Mouse (Mus musculus) heart, embryonic 14.5 days (tissue): ENCODE measurements around the gene Arl6ip4. TPM values are rescaled to one million over a fixed set of nuclear protein-coding genes. Genes with fewer than 3 reads are reported as not detected.

Experiments
- ATAC-seq: fragments of 200-750 bp; cut with Nextera tagmentation; 2 replicates; pipeline ENCODE4 v1.8.0; 2017; ENCODE audit warnings: low read depth, moderate TSS enrichment; ENCODE audit not compliant: insufficient number of reproducible peaks, insufficient read depth, low FRiP score
- H3K27ac ChIP-seq, 2 experiments: fragments of 200-500 bp in 1 of 2; fragments of 300-500 bp in 1 of 2; sonication (generic) in 1 of 2; replicated peaks in 1 of 2; 2 replicates each; pipeline ENCODE4 v1.5.1; 2012 to 2014; ENCODE audit warnings: low read depth in 2 of 2, low read length in 2 of 2, control low read depth in 1 of 2, mild to moderate bottlenecking in 1 of 2, mixed read lengths in 1 of 2; ENCODE audit not compliant: control insufficient read depth in 1 of 2, insufficient read depth in 1 of 2
- H3K27me3 ChIP-seq: fragments of 300-500 bp; sonication (generic); 2 replicates; pipeline ENCODE4 v1.6.1; 2014; ENCODE audit warnings: mild to moderate bottlenecking, low read length, control low read depth; ENCODE audit not compliant: control insufficient read depth, insufficient read depth
- H3K36me3 ChIP-seq: fragments of 300-500 bp; sonication (generic); 2 replicates; pipeline ENCODE4 v1.6.1; 2014; ENCODE audit warnings: mild to moderate bottlenecking, control low read depth, low read length, mixed read lengths; ENCODE audit not compliant: control insufficient read depth, insufficient read depth
- H3K4me1 ChIP-seq, 2 experiments: fragments of 200-500 bp in 1 of 2; fragments of 300-500 bp in 1 of 2; sonication (generic) in 1 of 2; 2 replicates each; pipeline ENCODE4 v1.6.1; 2012 to 2014; ENCODE audit warnings: low read length in 2 of 2, control low read depth in 1 of 2, mixed read lengths in 1 of 2; ENCODE audit not compliant: control insufficient read depth in 2 of 2, insufficient read depth in 2 of 2
- H3K4me2 ChIP-seq: fragments of 300-500 bp; sonication (generic); 2 replicates; pipeline ENCODE4 v1.6.1; 2014; ENCODE audit warnings: mild to moderate bottlenecking, low read length
- H3K4me3 ChIP-seq, 2 experiments: fragments of 200-500 bp in 1 of 2; fragments of 300-500 bp in 1 of 2; sonication (generic) in 1 of 2; 2 replicates each; pipeline ENCODE4 v1.5.1; 2012 to 2014; ENCODE audit warnings: low read length in 2 of 2, mild to moderate bottlenecking in 2 of 2, control low read depth in 1 of 2, low read depth in 1 of 2, moderate library complexity in 1 of 2; ENCODE audit not compliant: control insufficient read depth in 1 of 2, insufficient read depth in 1 of 2
- H3K9ac ChIP-seq: fragments of 300-500 bp; sonication (generic); 2 replicates; pipeline ENCODE4 v1.6.1; 2014; ENCODE audit warnings: mild to moderate bottlenecking, low read length
- H3K9me3 ChIP-seq: fragments of 300-500 bp; sonication (generic); 2 replicates; pipeline ENCODE4 v1.6.1; 2016; ENCODE audit warnings: low read length, control low read depth; ENCODE audit not compliant: control insufficient read depth
- WGBS: fragments of 180-500 bp; shearing (Covaris S2); extraction: QIAGEN DNeasy Blood & Tissue Kit; methylation state at CpG from one replicate; pipeline ENCODE4 v1.1.7; 2014; 5-methylcytosine and 5-hydroxymethylcytosine counted together
- polyA plus RNA-seq: library from polyadenylated mRNA; unstranded; fragments of >200 nt; fragmentation: Nextera tagmentation; extraction: Ambion mirVana; gene quantifications from 2 replicates; pipeline ENCODE4 v1.2.1, GENCODE M21; 2014

Arl6ip4 gene
- polyA plus RNA-seq, 1 experiment from 2014 or later, result 66.2 TPM

GRCm38 (mm10) chr5:124125093-124125492 is 9.2 kb downstream of the Arl6ip4 start:
- no peaks in the 10 kb centered on the region for H3K4me1 ChIP-seq
- WGBS, result 81% methylated on average over 11 of the region's 11 CpGs
- peaks cover 98% of the 10 kb centered on the region for H3K36me3 ChIP-seq
- no peaks in the 10 kb centered on the region for H3K9me3 ChIP-seq
- no peak overlapping the region for H3K4me2 ChIP-seq
- H3K27me3 ChIP-seq, result no peaks in the 10 kb centered on the region
- ATAC-seq, result no peak
- H3K9ac ChIP-seq, result no peak overlapping the region
- H3K4me3 ChIP-seq, result no peak overlapping the region
- no peak overlapping the region for H3K27ac ChIP-seq

GRCm38 (mm10) chr5:124134261-124134660 is 18.4 kb downstream of the Arl6ip4 start:
- no peak overlapping the region for H3K27ac ChIP-seq
- no peaks in the 10 kb centered on the region for H3K9me3 ChIP-seq
- no peak overlapping the region for H3K9ac ChIP-seq
- no peak for ATAC-seq
- H3K4me3 ChIP-seq, result no peak overlapping the region
- H3K36me3 ChIP-seq, result peaks cover 94% of the 10 kb centered on the region
- no peaks in the 10 kb centered on the region for H3K27me3 ChIP-seq
- H3K4me1 ChIP-seq, result no peaks in the 10 kb centered on the region
- H3K4me2 ChIP-seq, result no peak overlapping the region
- WGBS, result 88% methylated on average over 5 of the region's 5 CpGs

- Histone ChIP-seq H3K27ac (no peak overlapping the region), H3K4me3 (no peak overlapping the region), H3K4me1 (no peaks in the 10 kb centered on the region), H3K9ac (no peak overlapping the region), H3K4me2 (no peak overlapping the region), H3K36me3 (peaks cover 85% of the 10 kb centered on the region), H3K27me3 (no peaks in the 10 kb centered on the region), H3K9me3 (no peaks in the 10 kb centered on the region)
- WGBS, result 58% methylated on average over 7 of the region's 7 CpGs
- no peak for ATAC-seq
These were observed 22.2 kb downstream of the Arl6ip4 start for GRCm38 (mm10) chr5:124138066-124138465.

GRCm38 (mm10) chr5:124149028-124149427 is 33.1 kb downstream of the Arl6ip4 start:
- no peak overlapping the region for H3K4me2 ChIP-seq
- H3K4me1 ChIP-seq, result peaks cover 5 to 12% of the 10 kb centered on the region in 2 experiments; a peak in 3 of 4 replicates
- H3K27ac ChIP-seq, result no peak overlapping the region
- no peaks in the 10 kb centered on the region for H3K9me3 ChIP-seq
- WGBS, result 47% methylated on average over 5 of the region's 5 CpGs
- H3K36me3 ChIP-seq, result peaks cover 34% of the 10 kb centered on the region
- H3K4me3 ChIP-seq, result no peak overlapping the region
- no peak overlapping the region for H3K9ac ChIP-seq
- no peak for ATAC-seq
- H3K27me3 ChIP-seq, result no peaks in the 10 kb centered on the region

- no peak overlapping the region for H3K4me2 ChIP-seq
- H3K36me3 ChIP-seq, result peaks cover 32% of the 10 kb centered on the region
- no peak overlapping the region for H3K9ac ChIP-seq
- H3K27me3 ChIP-seq, result no peaks in the 10 kb centered on the region
- H3K9me3 ChIP-seq, result no peaks in the 10 kb centered on the region
- 67% methylated on average over 7 of the region's 7 CpGs for WGBS
- no peak for ATAC-seq
- no peak overlapping the region for H3K27ac ChIP-seq
- peaks cover under 1 to 5% of the 10 kb centered on the region in 2 experiments; a peak in 3 of 4 replicates for H3K4me1 ChIP-seq
- H3K4me3 ChIP-seq, result no peak overlapping the region
These were observed 35.0 kb downstream of the Arl6ip4 start for GRCm38 (mm10) chr5:124150895-124151294.

- Histone ChIP-seq H3K4me2 (no peak overlapping the region), H3K4me1 (peaks cover 0 to 4% of the 10 kb centered on the region in 2 experiments; a peak in 2 of 4 replicates), H3K27ac (no peak overlapping the region), H3K36me3 (peaks cover 28% of the 10 kb centered on the region), H3K9me3 (no peaks in the 10 kb centered on the region), H3K4me3 (no peak overlapping the region), H3K27me3 (no peaks in the 10 kb centered on the region), H3K9ac (no peak overlapping the region)
- no peak for ATAC-seq
- WGBS, result 81% methylated on average over 4 of the region's 4 CpGs
These were observed 36.8 kb downstream of the Arl6ip4 start for GRCm38 (mm10) chr5:124152734-124153133.

GRCm38 (mm10) chr5:124155943-124156342 is 40.1 kb downstream of the Arl6ip4 start:
- Histone ChIP-seq H3K9me3 (no peaks in the 10 kb centered on the region), H3K36me3 (peaks cover 20% of the 10 kb centered on the region), H3K27ac (no peak overlapping the region), H3K4me1 (peaks cover 24 to 30% of the 10 kb centered on the region in 2 experiments), H3K4me2 (no peak overlapping the region), H3K9ac (no peak overlapping the region), H3K27me3 (no peaks in the 10 kb centered on the region), H3K4me3 (no peak overlapping the region)
- 31% methylated on average over 5 of the region's 5 CpGs for WGBS
- ATAC-seq, result no peak

- 32% methylated on average over 4 of the region's 4 CpGs for whole genome bisulfite sequencing
- no peak for ATAC-seq
- H3K4me2 ChIP-seq, result no peak overlapping the region
- H3K27ac ChIP-seq, result peak overlapping the region; percentile 19 to 47; a peak in 2 of 4 replicates
- no peak overlapping the region for H3K4me3 ChIP-seq
- no peaks in the 10 kb centered on the region for H3K36me3 ChIP-seq
- H3K9ac ChIP-seq, result no peak overlapping the region
- peaks cover 43 to 53% of the 10 kb centered on the region in 2 experiments for H3K4me1 ChIP-seq
- H3K9me3 ChIP-seq, result no peaks in the 10 kb centered on the region
- no peaks in the 10 kb centered on the region for H3K27me3 ChIP-seq
These were observed 42.4 kb downstream of the Arl6ip4 start for GRCm38 (mm10) chr5:124158305-124158704.
